Mouse (Mus musculus): ENCODE results near the gene Exosc8. TPM values are rescaled to one million over a fixed set of nuclear protein-coding genes. Genes with fewer than 3 reads are reported as not detected.

The Exosc8 gene
- polyA plus RNA-seq, 1 experiment from 2014 or later: 125 TPM

DNA sequence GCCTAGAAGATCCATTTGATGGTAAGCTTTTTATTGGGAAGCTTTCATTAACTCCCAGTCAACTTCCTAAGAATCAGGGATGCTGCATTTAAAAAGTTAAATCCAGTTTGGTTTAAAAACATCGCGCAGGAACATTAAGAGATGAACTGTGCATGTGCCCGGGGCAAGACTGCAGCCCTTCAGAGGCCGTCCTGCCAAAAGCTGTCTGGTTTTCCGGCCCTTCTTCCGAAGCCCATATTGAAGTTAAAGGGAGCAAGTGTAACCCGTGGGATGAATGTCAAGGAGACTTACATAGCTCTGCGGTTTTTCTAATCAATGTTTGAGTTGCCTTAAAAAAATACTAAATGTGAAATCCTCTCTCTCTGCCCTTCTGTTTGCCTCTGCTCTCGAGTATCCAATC, 24.0 kb upstream of the Exosc8 start:
- H3K27me3 ChIP-seq (replicated peaks): peaks cover 35% of the 10 kb centered on the region
- H3K9ac ChIP-seq: no peak overlapping the region
- H3K27ac ChIP-seq: no peak overlapping the region
- no peak overlapping the region for H3K4me2 ChIP-seq
- H3K4me3 ChIP-seq: no peak overlapping the region
- H3K9me3 ChIP-seq (replicated peaks): no peaks in the 10 kb centered on the region; the same call in 1 of the 2 replicates
- 69% methylated on average over 9 of the region's 9 CpGs for WGBS (ENCODE audit: insufficient replicate concordance)
- 0 out of 2 replicates have a peak, but pooled peaks cover 7% of the 10 kb centered on the region for H3K4me1 ChIP-seq
- no peaks in the 10 kb centered on the region for H3K36me3 ChIP-seq
- ATAC-seq: no peak

GRCm38 (mm10) chr3:54757446-54757845, 22.3 kb upstream of the Exosc8 start:
- H3K27ac ChIP-seq: no peak overlapping the region

GRCm38 (mm10) chr3:54756058-54756457, 20.9 kb upstream of the Exosc8 start:
- Histone ChIP-seq H3K27me3 (replicated peaks) (peaks cover 38% of the 10 kb centered on the region), H3K9ac (no peak overlapping the region), H3K4me1 (0 out of 2 replicates have a peak, but pooled peaks cover 7% of the 10 kb centered on the region), H3K36me3 (peaks cover 4% of the 10 kb centered on the region), H3K4me3 (peak overlapping the region; percentile 52), H3K9me3 (replicated peaks) (no peaks in the 10 kb centered on the region), H3K27ac (no peak overlapping the region), H3K4me2 (peak overlapping the region; percentile 72)
- no peak for ATAC-seq
- 6% methylated on average over 11 of the region's 11 CpGs for WGBS (ENCODE audit: insufficient replicate concordance)

More at GRCm38 (mm10) chr3:54757446-54757845, 22.3 kb upstream of the Exosc8 start:
- Histone ChIP-seq H3K4me3 (no peak overlapping the region), H3K9ac (no peak overlapping the region), H3K9me3 (replicated peaks) (no peaks in the 10 kb centered on the region; the same call in 1 of the 2 replicates), H3K36me3 (no peaks in the 10 kb centered on the region), H3K27me3 (replicated peaks) (peaks cover 38% of the 10 kb centered on the region), H3K4me1 (0 out of 2 replicates have a peak, but pooled peaks cover 7% of the 10 kb centered on the region), H3K4me2 (no peak overlapping the region)
- WGBS (ENCODE audit: insufficient replicate concordance): 78% methylated on average over 8 of the region's 8 CpGs
- no peak for ATAC-seq

- Histone ChIP-seq H3K4me1 (0 out of 2 replicates have a peak, but pooled peaks cover 7% of the 10 kb centered on the region), H3K27me3 (replicated peaks) (peaks cover 38% of the 10 kb centered on the region), H3K4me2 (peak within 1 kb of the TSS; percentile 72), H3K27ac (no peak within 1 kb of the TSS), H3K9me3 (replicated peaks) (no peaks in the 10 kb centered on the region), H3K36me3 (peaks cover 11% of the 10 kb centered on the region), H3K9ac (no peak within 1 kb of the TSS; the same call in 1 of the 2 replicates), H3K4me3 (peak within 1 kb of the TSS; percentile 52)
- 3% methylated on average over 66 of the region's 66 CpGs for WGBS (ENCODE audit: insufficient replicate concordance)
- peak; percentile 51; the same call in 1 of the 2 replicates for ATAC-seq
These were observed 20.2 kb upstream of the Exosc8 start, which contains the start of gene Smad9 for GRCm38 (mm10) chr3:54755145-54756041. Smad9 (plus strand) TSS chr3:54755582.

- no peak overlapping the region for H3K27ac ChIP-seq
- peaks cover 38% of the 10 kb centered on the region for H3K27me3 ChIP-seq (replicated peaks)
- no peak overlapping the region for H3K4me2 ChIP-seq
- H3K4me1 ChIP-seq: 0 out of 2 replicates have a peak, but pooled peaks cover 7% of the 10 kb centered on the region
- WGBS (ENCODE audit: insufficient replicate concordance): 55% methylated on average over 4 of the region's 4 CpGs
- H3K36me3 ChIP-seq: peaks cover 31% of the 10 kb centered on the region
- ATAC-seq: no peak
- no peak overlapping the region for H3K4me3 ChIP-seq
- no peaks in the 10 kb centered on the region for H3K9me3 ChIP-seq (replicated peaks)
- no peak overlapping the region for H3K9ac ChIP-seq
These were observed 18.2 kb upstream of the Exosc8 start for GRCm38 (mm10) chr3:54753411-54753810.

DNA sequence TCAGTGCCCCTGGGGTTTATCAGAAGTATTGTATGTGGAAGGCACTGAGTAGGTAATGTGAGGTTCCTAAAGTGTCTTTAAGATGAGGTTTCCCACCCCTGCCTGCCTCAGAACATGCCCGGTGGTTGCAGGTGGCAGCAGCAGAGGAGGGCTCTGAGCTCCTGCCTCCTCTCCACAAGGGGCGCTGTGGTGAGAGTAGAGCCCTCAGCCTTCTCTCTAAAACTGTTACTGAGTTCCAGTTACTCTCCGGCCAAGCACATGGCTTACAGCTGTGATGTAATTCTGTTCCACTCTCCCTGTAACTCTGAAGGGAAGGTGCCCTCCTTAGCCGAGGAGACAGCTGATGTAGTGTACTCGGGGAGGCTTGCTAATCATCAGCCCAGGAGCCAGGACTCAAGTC, 10.6 kb upstream of the Exosc8 start:
- Histone ChIP-seq H3K9me3 (replicated peaks) (no peaks in the 10 kb centered on the region), H3K4me2 (no peak overlapping the region), H3K27me3 (replicated peaks) (no peaks in the 10 kb centered on the region), H3K4me3 (no peak overlapping the region), H3K4me1 (no peaks in the 10 kb centered on the region), H3K36me3 (peaks cover 99% of the 10 kb centered on the region), H3K27ac (no peak overlapping the region), H3K9ac (no peak overlapping the region)
- 0 out of 2 replicates have a peak, but pooled peaks have one; percentile 44 for ATAC-seq
- WGBS (ENCODE audit: insufficient replicate concordance): 57% methylated on average over 5 of the region's 5 CpGs

- WGBS (ENCODE audit: insufficient replicate concordance): 89% methylated on average over 11 of the region's 11 CpGs
- H3K4me2 ChIP-seq: no peak overlapping the region
- no peak for ATAC-seq
- H3K36me3 ChIP-seq: peaks cover 91% of the 10 kb centered on the region
- no peak overlapping the region for H3K27ac ChIP-seq
- no peak overlapping the region for H3K9ac ChIP-seq
- H3K4me3 ChIP-seq: no peak overlapping the region
- H3K9me3 ChIP-seq (replicated peaks): no peaks in the 10 kb centered on the region
- 0 out of 2 replicates have a peak, but pooled peaks cover 3% of the 10 kb centered on the region for H3K4me1 ChIP-seq
- no peaks in the 10 kb centered on the region for H3K27me3 ChIP-seq (replicated peaks)
These were observed 6.8 kb upstream of the Exosc8 start for GRCm38 (mm10) chr3:54741965-54742364.

- Histone ChIP-seq H3K4me2 (no peak overlapping the region), H3K27me3 (replicated peaks) (no peaks in the 10 kb centered on the region), H3K36me3 (peaks cover 58% of the 10 kb centered on the region), H3K4me3 (no peak overlapping the region), H3K9ac (no peak overlapping the region), H3K27ac (no peak overlapping the region), H3K9me3 (replicated peaks) (no peaks in the 10 kb centered on the region), H3K4me1 (peaks cover 31% of the 10 kb centered on the region)
- 88% methylated on average over 8 of the region's 8 CpGs for WGBS (ENCODE audit: insufficient replicate concordance)
- ATAC-seq: no peak
These were observed 2.1 kb upstream of the Exosc8 start for GRCm38 (mm10) chr3:54737317-54737716.

DNA sequence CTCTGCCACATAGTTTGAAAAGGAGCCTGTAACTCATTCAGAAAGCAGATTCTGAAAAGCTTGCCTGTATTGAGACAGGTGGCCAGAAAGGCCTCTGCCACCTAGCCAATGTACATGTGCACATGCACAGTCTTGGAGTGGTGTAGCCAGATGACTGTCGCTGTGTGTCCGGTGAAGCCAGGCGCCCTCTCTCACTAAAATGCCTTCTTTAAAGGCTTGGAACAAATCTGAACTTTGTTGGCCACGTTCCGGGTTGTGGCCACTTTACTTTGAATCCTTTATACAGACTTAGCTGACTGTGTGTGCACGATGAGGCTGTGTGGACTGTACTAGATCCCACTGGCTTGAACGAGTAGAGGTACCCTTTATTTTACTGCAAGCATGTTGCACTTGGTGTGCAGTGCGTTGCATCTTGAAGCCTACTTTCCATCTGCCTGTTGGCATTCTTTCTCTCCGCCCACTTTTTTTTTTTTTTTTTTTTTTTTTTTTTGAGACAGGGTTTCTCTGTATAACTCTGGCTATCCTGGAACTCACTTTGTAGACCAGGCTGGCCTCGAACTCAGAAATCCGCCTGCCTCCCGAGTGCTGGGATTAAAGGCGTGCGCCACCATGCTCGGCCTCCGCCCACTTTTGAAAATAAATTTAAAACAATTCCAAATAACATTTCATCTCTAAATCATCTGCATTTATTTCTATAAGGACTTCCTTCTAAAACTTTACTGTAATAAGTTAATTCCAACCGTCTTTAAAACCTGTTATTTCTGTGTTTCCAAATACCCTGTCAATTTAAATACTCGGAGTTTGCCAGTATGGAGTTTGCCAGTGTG, 1.1 kb upstream of the Exosc8 start:
- Histone ChIP-seq H3K27ac (peak overlapping the region; percentile 99), H3K4me2 (peak overlapping the region; percentile 92), H3K9ac (peak overlapping the region; percentile 88), H3K4me3 (peak overlapping the region; percentile 92), H3K27me3 (replicated peaks) (no peaks in the 10 kb centered on the region), H3K36me3 (peaks cover 58% of the 10 kb centered on the region), H3K4me1 (peaks cover 37% of the 10 kb centered on the region), H3K9me3 (replicated peaks) (no peaks in the 10 kb centered on the region)
- 45% methylated on average over 18 of the region's 18 CpGs for WGBS (ENCODE audit: insufficient replicate concordance)
- no peak for ATAC-seq

GRCm38 (mm10) chr3:54734411-54735246, 564 bp downstream of the Exosc8 start:
- peaks cover 58% of the 10 kb centered on the region for H3K36me3 ChIP-seq
- WGBS (ENCODE audit: insufficient replicate concordance): under 1% methylated on average over 80 of the region's 84 CpGs
- no peaks in the 10 kb centered on the region for H3K9me3 ChIP-seq (replicated peaks)
- H3K9ac ChIP-seq: peak overlapping the region; percentile 88
- peak overlapping the region; percentile 99 for H3K27ac ChIP-seq
- ATAC-seq: peak; percentile 92
- peak overlapping the region; percentile 92 for H3K4me2 ChIP-seq
- H3K4me3 ChIP-seq: peak overlapping the region; percentile 92
- no peaks in the 10 kb centered on the region for H3K27me3 ChIP-seq (replicated peaks)
- H3K4me1 ChIP-seq: peaks cover 37% of the 10 kb centered on the region

GRCm38 (mm10) chr3:54732371-54732770, 2.8 kb downstream of the Exosc8 start:
- 68% methylated on average over 4 of the region's 4 CpGs for WGBS (ENCODE audit: insufficient replicate concordance)
- Histone ChIP-seq H3K4me3 (no peak overlapping the region), H3K9ac (no peak overlapping the region), H3K27me3 (replicated peaks) (no peaks in the 10 kb centered on the region), H3K4me1 (peaks cover 37% of the 10 kb centered on the region), H3K9me3 (replicated peaks) (no peaks in the 10 kb centered on the region), H3K36me3 (peaks cover 63% of the 10 kb centered on the region), H3K4me2 (peak overlapping the region; percentile 92; the same call in 1 of the 2 replicates), H3K27ac (0 out of 2 replicates have a peak overlapping the region, but pooled peaks have one; percentile 4)
- no peak for ATAC-seq
